Mouse (Mus musculus): ENCODE measurements at regions not wholly inside any gene's neighbourhood (a gene's known extent, or its start where the extent isn't known, plus 50 kb on each side); places are given as distances from the start of the nearest gene placed in this dataset.

DNA sequence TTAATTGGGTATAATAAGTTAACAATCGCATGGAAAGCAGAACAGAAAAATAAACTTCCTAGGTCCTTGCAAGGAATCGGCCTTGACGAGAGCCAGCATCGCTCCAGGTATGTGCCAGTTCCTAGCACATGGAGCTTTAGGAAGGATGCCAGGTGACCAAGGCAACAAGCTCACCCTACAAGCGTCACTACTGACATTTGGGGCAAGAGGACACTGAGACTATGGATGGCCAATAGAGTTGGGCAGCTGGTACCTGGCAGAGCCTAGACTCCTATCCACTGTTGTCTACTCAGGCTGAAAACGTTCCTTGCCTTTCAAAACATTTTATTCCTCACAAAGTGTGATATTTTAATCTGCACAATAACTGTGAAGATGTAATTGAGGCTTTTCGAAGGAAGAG lies 124.6 kb upstream of the Ufm1 start:
- TF ChIP-seq CTCF (IDR thresholded peaks at IDR 0.05) (no peak), EP300 (IDR thresholded peaks at IDR 0.05) (no peak)
- Histone ChIP-seq H3K4me2 (replicated peaks; ENCODE audit: low read depth, low read length) (no peak overlapping the region), H3K27ac (ENCODE audit: low read length) (no peak overlapping the region), H3K9me3 (ENCODE audit: low read length) (no peaks in the 10 kb centered on the region), H3K4me1 (ENCODE audit: insufficient read depth, low read depth, low read length) (no peaks in the 10 kb centered on the region), H3K36me3 (ENCODE audit: insufficient read depth, low read length) (no peaks in the 10 kb centered on the region), H3K4me3 (ENCODE audit: low read depth, low read length) (no peak overlapping the region), H3K27me3 (replicated peaks; ENCODE audit: insufficient read depth, low read length) (no peaks in the 10 kb centered on the region), H3K9ac (replicated peaks; ENCODE audit: low read depth) (no peak overlapping the region)
- WGBS = 83% methylated on average over 7 of the region's 7 CpGs
- DNase-seq (ENCODE audit: low spot score) (no peak), ATAC-seq (no peak)

DNA sequence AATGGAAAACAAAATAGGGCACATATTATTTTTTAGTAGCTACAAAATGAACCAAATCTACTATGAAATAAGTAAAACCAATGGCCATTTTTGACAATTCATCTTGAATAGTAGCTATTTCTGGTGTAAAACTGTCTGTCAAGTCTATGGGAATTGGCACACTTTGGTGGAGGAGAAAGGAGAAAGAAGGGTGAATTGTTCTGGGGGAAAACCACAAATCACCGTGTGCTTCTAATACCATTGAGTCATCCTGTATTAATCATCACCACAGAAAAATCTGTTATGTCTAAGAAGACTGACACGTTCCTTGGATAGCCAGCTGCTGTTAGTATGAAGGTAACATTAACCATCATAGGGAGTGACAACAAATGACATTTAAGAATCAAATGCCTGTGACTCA lies 123.7 kb upstream of the Ufm1 start:
- Histone ChIP-seq H3K27me3 (replicated peaks; ENCODE audit: insufficient read depth, low read length) (no peaks in the 10 kb centered on the region), H3K36me3 (ENCODE audit: insufficient read depth, low read length) (no peaks in the 10 kb centered on the region), H3K27ac (ENCODE audit: low read length) (no peak overlapping the region), H3K4me2 (replicated peaks; ENCODE audit: low read depth, low read length) (no peak overlapping the region), H3K9ac (replicated peaks; ENCODE audit: low read depth) (no peak overlapping the region), H3K4me3 (ENCODE audit: low read depth, low read length) (no peak overlapping the region), H3K4me1 (ENCODE audit: insufficient read depth, low read depth, low read length) (no peaks in the 10 kb centered on the region), H3K9me3 (ENCODE audit: low read length) (no peaks in the 10 kb centered on the region)
- DNase-seq (ENCODE audit: low spot score) (no peak), ATAC-seq (no peak)
- 83% methylated on average over 2 of the region's 2 CpGs for WGBS
- no peak for TF ChIP-seq CTCF (IDR thresholded peaks at IDR 0.05)
- TF ChIP-seq EP300 (IDR thresholded peaks at IDR 0.05) = no peak

DNA sequence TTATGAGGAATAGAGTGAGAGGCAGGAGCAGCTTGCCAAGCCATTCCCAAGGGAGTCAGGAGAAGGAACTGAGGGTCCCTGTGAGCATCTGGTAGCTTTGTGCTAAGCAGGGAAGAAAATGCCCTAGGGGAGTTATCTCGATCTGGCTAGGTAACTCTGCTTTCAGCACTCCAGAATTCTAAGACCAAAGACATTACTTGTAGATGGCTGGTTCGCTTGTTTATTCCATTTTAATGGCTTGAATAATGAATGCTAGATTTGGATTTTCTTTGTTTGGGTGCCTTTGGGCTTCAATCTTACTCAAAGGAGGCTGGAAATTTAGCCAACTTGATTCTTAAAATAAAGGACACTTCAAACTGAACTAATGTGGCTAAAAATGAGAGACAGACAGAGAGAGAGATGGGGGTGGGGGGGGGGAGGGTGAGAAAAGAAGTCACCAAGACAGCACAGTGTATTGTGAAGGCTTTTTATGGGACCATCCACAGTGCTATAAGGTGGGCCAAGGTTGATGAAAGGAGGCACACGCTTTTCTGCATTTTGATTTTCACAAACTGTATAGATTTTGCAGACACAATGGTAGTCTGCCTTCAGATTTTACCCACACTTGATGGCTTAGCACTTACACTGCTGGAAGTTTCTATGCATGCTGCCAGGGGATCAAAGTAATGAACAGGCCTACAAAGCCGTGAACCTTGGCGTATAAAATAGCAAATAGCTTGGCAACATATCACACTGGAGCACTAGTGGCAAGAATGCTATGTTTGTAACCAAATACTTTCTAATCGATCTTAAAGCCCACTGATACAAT lies 121.3 kb upstream of the Ufm1 start:
- H3K4me3 ChIP-seq (ENCODE audit: low read depth, low read length) = no peak overlapping the region
- no peak overlapping the region for H3K9ac ChIP-seq (replicated peaks; ENCODE audit: low read depth)
- TF ChIP-seq CTCF (IDR thresholded peaks at IDR 0.05) (no peak), EP300 (IDR thresholded peaks at IDR 0.05) (no peak)
- no peak overlapping the region for H3K4me2 ChIP-seq (replicated peaks; ENCODE audit: low read depth, low read length)
- 87% methylated on average over 6 of the region's 6 CpGs for WGBS
- H3K27ac ChIP-seq (ENCODE audit: low read length) = no peak overlapping the region
- H3K9me3 ChIP-seq (ENCODE audit: low read length) = no peaks in the 10 kb centered on the region
- H3K27me3 ChIP-seq (replicated peaks; ENCODE audit: insufficient read depth, low read length) = no peaks in the 10 kb centered on the region
- ATAC-seq (no peak), DNase-seq (ENCODE audit: low spot score) (no peak)
- H3K4me1 ChIP-seq (ENCODE audit: insufficient read depth, low read depth, low read length) = no peaks in the 10 kb centered on the region
- H3K36me3 ChIP-seq (ENCODE audit: insufficient read depth, low read length) = no peaks in the 10 kb centered on the region

DNA sequence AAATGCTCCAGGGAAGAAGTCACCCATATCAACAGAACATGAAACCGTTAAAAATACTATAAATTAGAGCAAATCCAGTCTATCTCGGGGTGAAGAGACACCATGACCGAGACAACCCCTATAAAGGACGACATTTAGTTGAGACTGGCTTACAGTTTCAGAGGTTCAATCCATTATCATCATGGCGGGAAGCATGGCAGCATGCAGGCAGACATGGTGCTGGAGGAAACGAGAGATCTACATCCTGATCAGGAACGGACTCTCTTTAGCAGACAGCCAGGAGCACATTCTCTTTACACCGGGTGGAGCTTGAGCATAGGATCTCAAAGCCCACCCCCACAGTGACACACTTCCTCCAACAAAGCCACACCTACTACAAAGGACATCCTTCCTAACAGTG lies 118.7 kb upstream of the Ufm1 start:
- H3K4me2 ChIP-seq (replicated peaks; ENCODE audit: low read depth, low read length) = no peak overlapping the region
- H3K27ac ChIP-seq (ENCODE audit: low read length) = no peak overlapping the region
- ATAC-seq (no peak), DNase-seq (ENCODE audit: low spot score) (no peak)
- no peaks in the 10 kb centered on the region for H3K9me3 ChIP-seq (ENCODE audit: low read length)
- no peaks in the 10 kb centered on the region for H3K36me3 ChIP-seq (ENCODE audit: insufficient read depth, low read length)
- no peak for TF ChIP-seq CTCF (IDR thresholded peaks at IDR 0.05)
- TF ChIP-seq EP300 (IDR thresholded peaks at IDR 0.05) = no peak
- H3K27me3 ChIP-seq (replicated peaks; ENCODE audit: insufficient read depth, low read length) = no peaks in the 10 kb centered on the region
- WGBS = 91% methylated on average over 8 of the region's 8 CpGs
- H3K4me1 ChIP-seq (ENCODE audit: insufficient read depth, low read depth, low read length) = no peaks in the 10 kb centered on the region
- H3K9ac ChIP-seq (replicated peaks; ENCODE audit: low read depth) = no peak overlapping the region
- H3K4me3 ChIP-seq (ENCODE audit: low read depth, low read length) = no peak overlapping the region

DNA sequence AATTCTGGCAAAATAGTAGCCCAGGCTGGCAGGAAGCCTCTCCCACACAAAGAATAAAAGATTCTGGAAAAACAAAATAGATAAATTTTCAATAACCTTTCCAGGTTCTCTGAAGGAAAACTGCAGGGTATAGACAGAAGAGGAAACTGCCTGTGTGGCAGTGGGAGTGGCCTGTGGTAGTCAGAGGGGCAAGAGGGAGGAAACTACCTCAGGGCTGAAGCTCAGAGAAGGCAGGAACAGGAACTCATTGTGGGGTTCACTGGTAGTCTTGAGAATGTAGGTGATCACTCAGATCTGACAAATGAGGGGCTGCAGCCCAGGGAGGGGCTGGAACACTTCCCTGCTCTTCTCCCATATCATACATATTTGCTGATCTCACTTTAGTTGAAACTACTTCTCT lies 118.0 kb upstream of the Ufm1 start:
- H3K27me3 ChIP-seq (replicated peaks; ENCODE audit: insufficient read depth, low read length) = no peaks in the 10 kb centered on the region
- no peak for ATAC-seq
- H3K9me3 ChIP-seq (ENCODE audit: low read length) = no peaks in the 10 kb centered on the region
- TF ChIP-seq EP300 (IDR thresholded peaks at IDR 0.05) = no peak
- no peak for TF ChIP-seq CTCF (IDR thresholded peaks at IDR 0.05)
- no peak overlapping the region for H3K4me3 ChIP-seq (ENCODE audit: low read depth, low read length)
- no peak for DNase-seq (ENCODE audit: low spot score)
- H3K4me2 ChIP-seq (replicated peaks; ENCODE audit: low read depth, low read length) = no peak overlapping the region
- no peak overlapping the region for H3K27ac ChIP-seq (ENCODE audit: low read length)
- H3K4me1 ChIP-seq (ENCODE audit: insufficient read depth, low read depth, low read length) = no peaks in the 10 kb centered on the region
- H3K9ac ChIP-seq (replicated peaks; ENCODE audit: low read depth) = no peak overlapping the region
- H3K36me3 ChIP-seq (ENCODE audit: insufficient read depth, low read length) = no peaks in the 10 kb centered on the region

DNA sequence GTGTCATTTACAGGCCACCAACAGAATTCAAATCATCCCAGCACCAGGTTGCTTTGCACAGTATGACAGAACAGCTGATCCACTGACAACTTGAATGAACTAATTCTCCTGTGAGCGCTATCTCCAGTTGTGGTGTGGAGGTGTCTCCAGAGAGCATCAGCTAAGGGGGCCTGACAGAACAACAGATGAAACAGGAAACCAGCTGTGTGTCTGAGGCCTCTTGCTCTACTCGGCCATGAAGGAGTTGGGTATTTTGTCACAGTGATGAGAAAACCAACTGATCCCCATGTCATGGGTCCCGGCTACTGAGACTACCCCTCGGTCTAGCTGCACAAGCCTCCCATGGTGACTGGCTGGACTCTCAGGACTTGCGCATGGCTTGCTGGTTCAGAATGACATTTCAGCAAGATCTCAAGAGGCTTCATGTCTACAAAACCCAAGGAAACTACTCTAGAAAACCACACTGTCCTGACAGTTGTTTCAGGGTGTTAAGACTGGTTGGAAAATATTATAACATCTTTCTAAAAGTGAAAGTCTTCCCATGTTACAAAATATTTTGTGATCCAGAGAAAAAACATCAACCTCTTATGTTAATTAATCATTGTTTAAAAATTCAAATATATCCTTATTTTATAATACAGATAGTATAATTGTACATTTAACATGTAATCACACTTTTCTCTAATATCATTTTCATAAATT lies 113.9 kb upstream of the Ufm1 start:
- Histone ChIP-seq H3K27me3 (replicated peaks; ENCODE audit: insufficient read depth, low read length) (no peaks in the 10 kb centered on the region), H3K4me3 (ENCODE audit: low read depth, low read length) (no peak overlapping the region), H3K9me3 (ENCODE audit: low read length) (no peaks in the 10 kb centered on the region), H3K4me2 (replicated peaks; ENCODE audit: low read depth, low read length) (no peak overlapping the region), H3K36me3 (ENCODE audit: insufficient read depth, low read length) (no peaks in the 10 kb centered on the region), H3K4me1 (ENCODE audit: insufficient read depth, low read depth, low read length) (no peaks in the 10 kb centered on the region), H3K9ac (replicated peaks; ENCODE audit: low read depth) (no peak overlapping the region), H3K27ac (ENCODE audit: low read length) (no peak overlapping the region)
- TF ChIP-seq CTCF (IDR thresholded peaks at IDR 0.05) (no peak), EP300 (IDR thresholded peaks at IDR 0.05) (no peak)
- no peak for ATAC-seq
- DNase-seq (ENCODE audit: low spot score) = no peak
- 71% methylated on average over 5 of the region's 5 CpGs for WGBS
